Mouse (Mus musculus) retina, postnatal 7 days (tissue): Measurements from ENCODE around the gene Bicra.

Experiments
- DNase-seq: peaks from one replicate; pipeline ENCODE4 v3.0.0-alpha.2; 2012; ENCODE audit warnings: low read depth, low spot score

Gene Bicra

DNA sequence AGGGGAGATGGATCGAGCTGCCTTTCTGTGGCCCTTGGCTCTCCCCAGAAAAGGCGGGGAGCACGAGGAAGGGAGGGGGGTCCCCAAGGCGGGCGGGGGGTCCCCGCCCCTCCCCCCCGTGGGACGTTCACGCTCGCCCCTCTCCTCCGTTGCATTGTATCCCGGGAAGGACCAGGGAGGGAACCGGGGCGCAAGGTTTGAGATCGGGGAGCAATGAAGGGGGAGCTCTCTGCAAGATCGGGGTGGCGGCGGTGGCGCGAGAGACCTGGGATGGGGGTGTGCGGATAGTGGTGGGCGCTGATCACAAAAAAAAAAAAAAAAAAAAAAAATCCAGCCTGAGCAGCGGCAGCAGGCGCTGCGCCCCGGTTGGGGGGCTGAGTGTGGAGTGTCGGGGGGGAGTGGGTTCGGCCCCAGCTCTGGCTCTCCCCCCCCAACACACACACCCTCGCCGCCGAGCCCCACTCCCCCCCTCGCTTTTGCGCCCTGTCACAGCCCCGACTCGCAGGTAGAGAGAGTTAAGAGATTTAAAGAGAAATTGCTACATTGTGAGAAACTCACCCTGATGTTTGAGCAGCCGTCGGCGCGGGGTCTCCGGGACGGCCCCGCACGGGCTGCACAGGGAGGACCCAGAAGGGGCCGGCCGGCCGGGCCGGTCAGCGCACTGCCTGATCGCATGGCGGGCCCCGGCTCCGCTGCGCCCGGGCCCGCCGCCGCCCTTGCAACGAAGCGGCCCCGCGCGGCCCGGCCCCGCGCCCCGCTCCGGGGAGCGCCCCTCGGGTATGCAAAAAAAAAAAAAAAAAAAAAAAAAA is at the start of gene Bicra:
Gene Bicra (minus strand): TSS at position 584 of the 809 bp plus-strand sequence.
- peak; percentile 80 for DNase-seq

- DNase-seq = no peak
Measured at GRCm38 (mm10) chr7:16094592-16094991, 46.9 kb upstream of the Bicra start.

DNA sequence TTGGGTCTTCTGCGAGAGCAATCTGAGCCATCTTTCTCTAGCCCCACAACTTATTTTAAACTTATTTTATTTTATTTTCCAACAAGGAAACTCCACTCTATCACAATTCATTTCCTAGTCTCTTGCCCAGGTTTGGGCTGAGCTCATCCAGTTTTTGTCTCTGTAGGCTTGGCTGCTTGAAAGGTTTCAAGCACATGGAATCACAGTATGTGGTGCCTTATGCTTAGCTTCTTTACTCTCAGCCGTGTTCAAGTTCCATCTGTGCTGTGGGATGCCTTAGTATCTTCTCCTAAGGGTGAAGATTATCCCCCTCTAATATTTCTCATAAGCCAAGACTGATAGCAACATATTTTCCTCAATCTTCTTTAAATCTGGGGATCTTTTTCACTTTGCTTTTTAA is 39.9 kb upstream of the Bicra start:
- DNase-seq = no peak

DNA sequence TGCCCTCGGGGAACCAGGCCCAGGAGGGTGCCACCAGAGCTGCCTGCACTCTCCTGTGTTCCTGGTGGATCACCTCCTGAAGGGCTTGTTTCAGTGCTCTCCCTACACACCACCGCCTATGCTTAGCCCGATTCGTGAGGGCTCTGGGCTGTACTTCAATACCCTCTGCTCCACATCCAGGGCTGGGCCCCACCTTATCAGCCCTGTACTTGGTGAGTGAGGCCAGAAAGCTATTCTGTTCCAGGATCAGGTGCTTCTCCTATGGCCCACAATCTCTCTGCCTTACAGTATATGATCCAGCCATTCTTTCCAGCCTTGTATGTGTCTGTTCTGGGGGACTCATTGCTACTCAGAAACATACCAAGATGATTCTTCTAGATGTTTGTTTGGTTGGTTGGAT is 35.6 kb upstream of the Bicra start:
- no peak for DNase-seq

- DNase-seq = no peak
Measured at GRCm38 (mm10) chr7:16080581-16080980, 32.9 kb upstream of the Bicra start.

DNA sequence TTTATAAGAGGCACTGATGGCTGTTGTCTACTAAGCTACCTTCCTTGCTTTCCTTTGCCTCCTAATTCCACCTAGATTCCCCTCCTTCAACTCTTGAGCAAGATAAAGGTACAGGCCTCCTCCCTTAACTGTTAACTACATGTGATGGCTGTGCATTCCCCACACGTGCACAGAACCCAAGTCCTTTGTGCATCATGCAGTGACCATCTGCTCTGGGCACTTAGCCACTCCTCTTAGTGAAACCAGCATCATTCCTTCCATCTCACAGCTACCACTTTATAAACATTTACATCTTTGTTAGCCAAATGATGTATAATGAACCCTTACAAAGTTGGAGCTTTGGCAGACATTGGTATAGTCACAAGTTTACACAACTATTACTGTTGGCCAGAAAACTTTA is 32.2 kb upstream of the Bicra start:
- no peak for DNase-seq

DNA sequence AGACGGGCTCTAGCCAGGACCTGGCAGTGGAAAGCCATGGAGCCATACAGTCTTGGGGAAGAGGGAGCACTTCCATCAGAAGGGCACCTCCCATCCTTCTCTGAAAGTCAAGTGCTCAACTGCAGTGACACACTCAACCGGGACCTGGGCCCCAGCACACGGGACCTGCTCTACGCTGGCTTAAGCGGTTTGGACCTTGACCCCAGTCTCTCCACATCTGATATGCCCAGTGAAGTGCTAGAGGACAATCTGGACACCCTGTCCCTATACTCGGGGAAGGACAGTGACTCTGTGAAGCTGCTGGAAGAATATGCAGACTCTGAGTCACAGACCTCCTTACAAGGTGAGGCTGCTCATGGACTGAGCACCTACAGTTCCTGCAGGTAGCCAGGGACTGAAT is 24.2 kb upstream of the Bicra start:
- DNase-seq = no peak

GRCm38 (mm10) chr7:16070846-16071245 is 23.1 kb upstream of the Bicra start:
- DNase-seq = no peak

- no peak for DNase-seq
Measured at GRCm38 (mm10) chr7:16063490-16063889, 15.8 kb upstream of the Bicra start.

DNA sequence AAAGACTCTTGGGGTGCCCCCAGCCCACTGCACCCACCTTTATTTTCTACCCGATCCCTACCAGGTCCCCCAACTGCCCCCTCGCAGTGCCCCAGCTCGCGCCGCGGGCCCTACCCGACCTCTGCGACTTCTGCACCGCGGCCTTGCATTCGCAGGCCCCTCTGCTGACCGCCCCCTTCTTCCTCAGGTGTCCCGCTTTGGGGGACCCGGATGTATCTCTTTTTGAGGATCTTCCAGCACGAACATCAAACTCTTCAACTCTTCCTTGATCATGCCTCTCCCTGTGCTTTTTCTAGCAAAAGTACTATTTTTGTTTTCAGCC is 14.3 kb upstream of the Bicra start:
- no peak for DNase-seq

DNA sequence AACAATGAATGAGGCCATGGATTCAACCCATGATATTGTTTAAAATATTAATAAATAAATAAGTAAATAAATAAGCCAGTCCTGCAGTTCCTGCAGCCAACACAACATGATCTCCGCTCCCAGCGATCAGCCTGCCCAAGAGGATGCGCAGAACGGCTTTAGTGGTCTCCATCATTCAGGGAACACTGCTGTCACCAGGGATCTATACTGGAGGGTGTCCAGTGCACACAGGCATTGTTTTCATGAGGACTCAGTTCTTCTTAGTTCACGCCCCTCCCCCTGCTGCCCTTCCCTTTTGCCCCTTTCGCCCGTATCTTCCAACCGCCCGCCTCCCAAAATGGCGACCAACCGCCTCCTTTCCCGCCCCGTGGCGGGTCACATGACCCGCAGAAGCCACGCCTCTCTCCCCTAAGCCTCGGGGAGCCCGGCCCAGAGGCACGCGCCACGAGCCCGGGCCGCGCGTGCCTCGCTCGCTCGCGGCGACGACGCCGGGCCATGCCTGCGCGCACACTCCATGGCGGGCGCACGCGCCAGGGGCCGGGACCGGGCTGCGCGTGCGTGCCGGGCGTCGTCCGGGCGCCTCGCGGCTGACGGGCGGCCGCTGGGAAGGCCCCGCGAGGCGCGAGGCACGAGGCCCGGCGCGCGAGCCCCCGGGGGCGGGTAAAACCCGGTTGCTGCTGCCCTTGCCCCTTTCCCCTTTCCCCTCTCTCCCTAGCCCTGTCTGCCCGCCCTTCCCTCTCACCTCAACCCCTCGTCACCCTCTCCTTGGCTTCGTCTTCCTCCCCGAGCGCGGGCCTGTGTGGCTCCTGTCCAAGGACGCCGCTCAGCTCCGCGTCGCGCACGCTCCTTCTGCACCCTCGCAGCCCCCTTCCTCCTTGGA is 13.7 kb upstream of the Bicra start, which contains the start of gene Zfp541:
Gene Zfp541 (plus strand): TSS at position 596 of the 880 bp plus-strand sequence.
- no peak for DNase-seq

DNA sequence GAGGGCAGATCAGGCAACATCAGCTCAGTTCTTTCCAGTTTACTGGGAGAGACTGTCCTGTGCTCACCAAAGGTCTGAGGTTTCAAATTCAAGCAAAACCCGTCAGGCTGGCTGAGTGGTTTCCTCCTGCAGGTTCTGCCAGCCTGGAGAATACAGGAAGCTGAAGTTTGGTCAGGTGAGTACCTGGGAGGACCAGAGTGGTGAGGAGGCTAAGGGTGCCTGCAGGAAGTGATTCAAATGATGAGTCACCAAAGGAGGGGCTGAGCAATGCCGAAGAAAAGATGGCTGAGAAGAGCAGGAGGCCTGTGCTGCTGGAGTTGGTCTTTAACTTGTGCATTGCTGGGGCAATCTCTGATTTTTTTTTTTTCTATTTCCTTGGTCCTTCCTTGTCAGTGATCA is 9.4 kb upstream of the Bicra start:
- no peak for DNase-seq

- DNase-seq = no peak
Measured at GRCm38 (mm10) chr7:16056459-16057135, 8.9 kb upstream of the Bicra start.

DNA sequence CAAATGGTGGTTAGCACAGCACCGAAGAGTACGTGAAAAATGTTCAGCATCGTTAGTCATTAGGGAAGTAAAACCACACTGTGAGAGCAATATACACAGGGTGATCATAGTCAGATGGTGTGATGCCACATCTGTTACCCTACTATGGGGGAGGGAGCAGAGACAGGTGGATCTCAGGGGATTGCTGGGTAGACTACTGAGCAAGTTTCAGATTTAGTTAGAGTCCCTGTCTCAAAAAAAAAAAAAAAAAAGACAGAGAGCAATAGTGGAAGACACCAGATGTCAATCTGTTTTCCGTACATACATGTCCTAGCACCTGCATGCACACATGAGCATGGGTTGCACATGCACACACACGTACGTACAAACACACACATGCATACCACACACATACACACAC is 7.9 kb upstream of the Bicra start:
- DNase-seq = no peak

DNA sequence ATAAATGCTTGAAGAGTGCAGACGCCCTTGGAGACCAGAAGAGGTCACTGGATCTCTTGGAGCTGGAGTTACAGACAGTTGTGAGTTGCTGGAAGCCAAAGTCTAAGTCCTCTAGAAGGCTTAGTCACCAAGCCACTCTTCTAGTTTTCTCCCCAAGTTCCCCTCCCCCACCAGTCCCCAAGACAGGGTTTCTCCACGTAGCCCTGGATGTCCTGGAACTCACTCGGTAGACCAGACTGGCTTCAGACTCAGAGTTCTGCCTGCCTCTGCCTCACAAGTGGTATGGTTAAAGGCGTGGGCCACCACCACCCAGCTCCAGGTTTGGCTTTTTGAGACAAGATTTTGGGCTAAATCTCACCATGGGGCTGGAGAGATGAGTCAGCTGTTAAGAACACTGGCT is 7.2 kb upstream of the Bicra start:
- no peak for DNase-seq

- DNase-seq = no peak
Measured at GRCm38 (mm10) chr7:16053105-16053504, 5.4 kb upstream of the Bicra start.

DNA sequence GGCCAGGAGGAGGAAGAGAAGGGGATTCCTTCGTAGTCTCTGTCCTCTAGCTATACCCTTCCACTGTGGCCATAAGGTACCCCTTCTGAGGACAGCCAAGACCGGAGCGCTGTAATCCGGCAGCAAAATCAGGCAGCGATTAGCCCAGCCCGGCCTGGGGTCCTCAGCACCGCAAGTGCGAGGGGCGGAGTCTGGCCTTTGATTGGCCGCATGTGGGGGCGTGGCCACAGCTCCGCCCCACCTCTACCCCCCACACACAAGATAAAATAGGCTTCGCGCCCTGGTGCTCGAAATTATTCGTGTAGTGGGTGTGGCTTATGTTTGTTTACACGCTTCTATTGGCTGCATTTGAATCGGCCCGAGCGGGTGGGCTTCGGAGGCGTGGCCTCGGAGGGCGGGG is 5.0 kb upstream of the Bicra start:
- peak; percentile 88 for DNase-seq

DNA sequence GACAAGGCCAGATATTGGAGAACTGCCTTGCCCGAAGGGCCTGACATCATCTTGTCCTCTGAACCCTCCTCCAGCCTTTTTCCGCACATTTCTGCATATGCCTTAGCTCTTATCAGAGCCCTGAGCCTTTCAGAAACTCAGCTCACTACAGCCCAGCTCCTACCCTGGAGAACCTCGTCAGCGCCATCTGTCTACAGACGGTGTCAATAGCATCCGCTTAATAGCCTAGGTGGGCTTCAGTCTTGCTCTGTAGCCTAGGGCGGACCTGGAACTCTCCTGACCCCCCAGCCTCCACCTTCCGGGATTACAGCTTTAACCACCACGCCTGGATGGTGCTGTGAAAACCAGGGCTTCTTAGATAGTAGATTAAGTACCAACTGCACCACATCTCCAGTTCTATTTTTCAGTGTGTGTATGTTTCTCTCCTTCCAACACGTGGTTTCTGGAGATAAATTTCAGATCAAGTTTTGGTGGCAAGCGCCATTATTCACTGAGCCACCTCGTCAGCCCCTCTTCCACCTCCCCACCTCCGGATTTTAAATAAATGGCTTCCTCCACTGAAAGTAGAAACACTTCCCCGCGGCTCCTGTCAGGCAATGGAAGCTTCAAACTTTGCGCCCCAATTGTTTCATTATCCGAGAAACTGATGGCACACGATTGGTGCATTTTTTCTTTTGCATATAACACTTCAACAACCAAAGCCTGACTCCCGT is 4.3 kb upstream of the Bicra start:
- DNase-seq = peak; percentile 53

- DNase-seq = no peak
Measured at GRCm38 (mm10) chr7:16050600-16050999, 2.9 kb upstream of the Bicra start.

GRCm38 (mm10) chr7:16049576-16049915 is 1.8 kb upstream of the Bicra start:
- no peak for DNase-seq

DNA sequence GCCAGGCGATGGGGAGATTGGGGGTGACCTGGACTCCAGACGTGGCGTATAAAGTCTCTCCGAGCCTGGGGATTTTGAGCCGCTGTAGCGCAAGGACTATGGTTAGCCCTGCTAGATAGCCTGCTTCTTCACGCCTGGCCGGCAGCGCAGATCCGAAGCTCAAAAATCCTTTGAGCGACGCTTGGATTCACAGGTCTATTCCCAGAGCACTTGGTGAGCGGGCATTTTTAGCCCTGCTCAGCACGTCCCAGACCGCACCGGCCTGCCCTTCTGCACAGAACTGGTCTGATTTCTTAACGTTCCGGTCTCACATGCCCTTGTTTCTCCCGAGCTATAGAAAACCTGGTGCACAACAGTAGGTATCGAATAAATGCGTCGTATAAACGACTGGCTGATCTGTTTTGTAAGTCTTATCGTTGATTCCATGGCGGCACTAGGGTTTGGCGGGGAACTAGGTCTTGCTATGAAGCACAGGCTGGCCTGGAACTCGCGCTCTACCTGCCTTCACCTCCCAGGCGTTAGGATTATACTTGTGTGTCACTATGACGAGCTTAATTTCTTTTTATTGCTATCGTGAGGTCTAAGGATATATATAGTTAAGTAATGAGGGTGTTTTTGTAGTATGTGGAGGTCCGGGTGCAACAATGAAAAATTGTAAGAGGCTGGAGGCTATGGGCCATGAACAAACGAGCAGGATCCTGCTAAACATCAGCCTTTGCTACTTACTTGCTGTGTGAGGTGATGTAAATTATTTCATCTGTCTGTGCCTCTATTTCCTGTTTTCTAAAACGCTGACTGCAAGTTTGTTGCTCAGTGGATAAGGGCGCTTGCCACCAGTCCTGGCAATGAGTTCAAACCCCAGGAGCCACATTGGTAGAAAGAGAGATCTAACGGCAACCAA is 1.2 kb upstream of the Bicra start:
- peak; percentile 21 for DNase-seq
